Mouse (Mus musculus): ENCODE results near the gene Tmem26.

GRCm38 (mm10) chr10:68691116-68691515 lies 32.3 kb upstream of the Tmem26 start:
- TF ChIP-seq CTCF (IDR thresholded peaks at IDR 0.05; ENCODE audit: insufficient read depth, low read depth, low read length) = no peak
- TF ChIP-seq POLR2A (IDR thresholded peaks at IDR 0.05; ENCODE audit: insufficient read depth, low read depth, low read length) = no peak
